In genomic region chr1:178637293-178637692, GRCm38 (mm10) we compare ENCODE assay signal across 28 mouse cellular contexts.
DNase-seq lines count a peak whose midpoint lies in the region; ATAC-seq and TF ChIP-seq lines count a peak whose summit lies in the region.
"Had no signal": no experiment of that assay in that cellular context is flagged by ENCODE, and none has a peak within 500 bp of the region (broad histone marks: within the 10 kb centered on the region; RNA-seq: fewer than 3 reads in every experiment).

No protein-coding gene starts in this region.

- no peak for TF ChIP-seq CTCF in MEL (IDR thresholded peaks at IDR 0.05 in 2 of 3, conservative IDR thresholded peaks at IDR 0.05 in 1 of 3; ENCODE audit: control insufficient read depth in 1 of 3, insufficient read depth in 1 of 3, low read depth in 2 of 3, low read length in 3 of 3, poor library complexity in 1 of 3, severe bottlenecking in 1 of 3)
- TF ChIP-seq CTCF in liver, embryonic 14.5 days (IDR thresholded peaks at IDR 0.05; ENCODE audit: low read depth) = no peak

- no peaks in the 10 kb centered on the region for H3K79me2 ChIP-seq in MEL (ENCODE audit: control insufficient read depth, insufficient read depth, low read length, poor library complexity)

- no peak overlapping the region for H3K9ac ChIP-seq in liver, embryonic 11.5 days (ENCODE audit: low read depth, low read length)
- no peak overlapping the region for H3K9ac ChIP-seq in MEL (ENCODE audit: control insufficient read depth, low read depth, low read length, poor library complexity, severe bottlenecking)
- no peak overlapping the region for H3K9ac ChIP-seq in liver, embryonic 14.5 days (replicated peaks)
- H3K9ac ChIP-seq in liver, embryonic 16.5 days (ENCODE audit: low read depth, low read length) = no peak overlapping the region
- H3K9ac ChIP-seq: embryonic facial prominence, embryonic 13.5 days; embryonic facial prominence, embryonic 15.5 days; forebrain, embryonic 12.5 days had no signal

- no peak for TF ChIP-seq POLR2A in MEL (IDR thresholded peaks at IDR 0.05; ENCODE audit: control insufficient read depth in 1 of 2, insufficient read depth in 1 of 2, low read depth in 1 of 2, low read length in 2 of 2, poor library complexity in 1 of 2)

- no peaks in the 10 kb centered on the region for H3K36me3 ChIP-seq in liver, embryonic 11.5 days (ENCODE audit: control insufficient read depth, insufficient read depth, low read length)
- H3K36me3 ChIP-seq in MEL (ENCODE audit: control insufficient read depth in 1 of 2, insufficient read depth in 2 of 2, low read length in 2 of 2) = peaks cover 0 to 5% of the 10 kb centered on the region in 2 experiments; a peak in 2 of 4 replicates
- no peaks in the 10 kb centered on the region for H3K36me3 ChIP-seq in liver, embryonic 14.5 days (replicated peaks; ENCODE audit: control insufficient read depth, insufficient read depth, low read depth)
- H3K36me3 ChIP-seq in liver, embryonic 16.5 days (ENCODE audit: control insufficient read depth, insufficient read depth) = no peaks in the 10 kb centered on the region
- H3K36me3 ChIP-seq: embryonic facial prominence, embryonic 13.5 days; embryonic facial prominence, embryonic 15.5 days; forebrain, embryonic 10.5 days; forebrain, embryonic 12.5 days; G1E had no signal

- no peak overlapping the region for H3K4me2 ChIP-seq in liver, embryonic 11.5 days
- H3K4me2 ChIP-seq in liver, embryonic 14.5 days (ENCODE audit: low read depth) = no peak overlapping the region
- no peak overlapping the region for H3K4me2 ChIP-seq in liver, embryonic 16.5 days (ENCODE audit: low read depth, low read length)
- H3K4me2 ChIP-seq: embryonic facial prominence, embryonic 13.5 days; embryonic facial prominence, embryonic 15.5 days; forebrain, embryonic 12.5 days had no signal

- peak; percentile 50 to 53; a peak in 2 of 4 replicates for TF ChIP-seq EP300 in MEL (IDR thresholded peaks at IDR 0.05; ENCODE audit: low read depth in 1 of 2, low read length in 2 of 2)
- 0 out of 2 replicates have a peak, but pooled peaks have one; percentile 24 for TF ChIP-seq EP300 in liver, embryonic 14.5 days (IDR thresholded peaks at IDR 0.05; ENCODE audit: low read depth)

- no peak overlapping the region for H3K4me3 ChIP-seq in liver, embryonic 11.5 days (ENCODE audit: low read depth, low read length)
- no peak overlapping the region for H3K4me3 ChIP-seq in MEL (ENCODE audit: control insufficient read depth in 1 of 2, insufficient read depth in 1 of 2, low read depth in 2 of 2, low read length in 2 of 2)
- H3K4me3 ChIP-seq in liver, embryonic 14.5 days (ENCODE audit: insufficient read depth in 1 of 2, low read depth in 2 of 2, low read length in 2 of 2) = no peak overlapping the region
- H3K4me3 ChIP-seq in liver, embryonic 16.5 days (ENCODE audit: low read depth, low read length) = no peak overlapping the region
- H3K4me3 ChIP-seq: embryonic facial prominence, embryonic 13.5 days; embryonic facial prominence, embryonic 15.5 days; erythroblast, embryonic 14.5 days; forebrain, embryonic 10.5 days; forebrain, embryonic 12.5 days had no signal

- H3K4me1 ChIP-seq in liver, embryonic 11.5 days (replicated peaks; ENCODE audit: control insufficient read depth, insufficient read depth, low read length) = peaks cover 20% of the 10 kb centered on the region
- H3K4me1 ChIP-seq in MEL (ENCODE audit: control insufficient read depth in 1 of 2, insufficient read depth in 2 of 2, low read length in 2 of 2) = peaks cover 8 to 13% of the 10 kb centered on the region in 2 experiments; a peak in 3 of 4 replicates
- H3K4me1 ChIP-seq in liver, embryonic 14.5 days (replicated peaks; ENCODE audit: control insufficient read depth in 2 of 2, insufficient read depth in 2 of 2, low read length in 1 of 2) = peaks cover 6 to 28% of the 10 kb centered on the region in 2 experiments
- no peaks in the 10 kb centered on the region; the same call in 1 of the 2 replicates for H3K4me1 ChIP-seq in liver, embryonic 16.5 days (ENCODE audit: control insufficient read depth, low read depth, low read length)

- no peak for DNase-seq in liver, embryonic 11.5 days (ENCODE audit: low spot score)
- DNase-seq in liver = no peak
- DNase-seq in MEL (ENCODE audit: low read depth, low spot score) = peak; percentile 19
- peak in 1 of 3 experiments; percentile 9 for DNase-seq in liver, embryonic 14.5 days (ENCODE audit: low read depth in 3 of 3, low spot score in 3 of 3)
- no peak for DNase-seq in adrenal gland, postnatal 25 days
- no peak for DNase-seq in layer of hippocampus, postnatal 14 days (ENCODE audit: low spot score in 2 of 2)
- DNase-seq: adrenal gland, adult 8-10 months; adrenal gland, postnatal 14 days; B cell, adult 2 months; cerebellum, adult 11 months; cerebellum, adult 18-20 months; cerebellum, adult 8-10 months; cerebellum, adult 9-11 months; cerebellum, postnatal 14 days; cerebellum, postnatal 36 days; embryo, embryonic 11 days had no signal

- 52% methylated on average over 7 of the region's 7 CpGs for WGBS in liver, embryonic 11.5 days
- WGBS in liver, embryonic 14.5 days (ENCODE audit: insufficient replicate concordance) = 25% methylated on average over 7 of the region's 7 CpGs
- 32% methylated on average over 7 of the region's 7 CpGs for WGBS in liver, embryonic 16.5 days (ENCODE audit: insufficient replicate concordance)

- no peaks in the 10 kb centered on the region for H3K9me3 ChIP-seq in liver, embryonic 11.5 days (ENCODE audit: control insufficient read depth, low read length)
- no peaks in the 10 kb centered on the region for H3K9me3 ChIP-seq in MEL (replicated peaks; ENCODE audit: insufficient read depth, low read length)
- no peaks in the 10 kb centered on the region for H3K9me3 ChIP-seq in liver, embryonic 14.5 days (ENCODE audit: control insufficient read depth, low read length)
- H3K9me3 ChIP-seq in liver, embryonic 16.5 days (replicated peaks; ENCODE audit: control insufficient read depth, low read length) = no peaks in the 10 kb centered on the region
- H3K9me3 ChIP-seq: embryonic facial prominence, embryonic 13.5 days; embryonic facial prominence, embryonic 15.5 days; forebrain, embryonic 10.5 days; forebrain, embryonic 12.5 days had no signal

- H3K27me3 ChIP-seq in liver, embryonic 11.5 days (replicated peaks; ENCODE audit: control insufficient read depth, insufficient read depth, low read length) = no peaks in the 10 kb centered on the region
- no peaks in the 10 kb centered on the region for H3K27me3 ChIP-seq in MEL (ENCODE audit: control insufficient read depth in 1 of 2, insufficient read depth in 2 of 2, low read length in 2 of 2)
- H3K27me3 ChIP-seq in liver, embryonic 14.5 days (ENCODE audit: control insufficient read depth, insufficient read depth, low read length) = no peaks in the 10 kb centered on the region
- H3K27me3 ChIP-seq in liver, embryonic 16.5 days (ENCODE audit: control insufficient read depth, insufficient read depth, low read depth, low read length) = no peaks in the 10 kb centered on the region
- H3K27me3 ChIP-seq: CH12.LX; embryonic facial prominence, embryonic 13.5 days; embryonic facial prominence, embryonic 15.5 days; forebrain, embryonic 12.5 days had no signal

- ATAC-seq in liver, embryonic 11.5 days (replicated peaks; ENCODE audit: low FRiP score) = peak; percentile 81
- ATAC-seq in liver, embryonic 14.5 days (ENCODE audit: insufficient read depth) = peak; percentile 64; the same call in 1 of the 2 replicates
- peak; percentile 69; the same call in 1 of the 2 replicates for ATAC-seq in liver, embryonic 16.5 days (ENCODE audit: low read depth)
- ATAC-seq: activated CD4-positive, CD25-positive, alpha-beta regulatory T cell, adult 4 months; CD4-positive, CD25-positive, alpha-beta regulatory T cell, adult 4 months; forebrain, embryonic 14.5 days; forebrain, embryonic 16.5 days had no signal

- H3K27ac ChIP-seq in liver, embryonic 11.5 days (ENCODE audit: low read depth, low read length) = no peak overlapping the region
- no peak overlapping the region for H3K27ac ChIP-seq in MEL (ENCODE audit: control insufficient read depth, low read depth, low read length)
- no peak overlapping the region for H3K27ac ChIP-seq in liver, embryonic 14.5 days
- no peak overlapping the region for H3K27ac ChIP-seq in liver, embryonic 16.5 days (ENCODE audit: low read length)
- H3K27ac ChIP-seq: embryonic facial prominence, embryonic 13.5 days; embryonic facial prominence, embryonic 15.5 days; forebrain, embryonic 10.5 days; forebrain, embryonic 12.5 days had no signal

- no peak for TF ChIP-seq RAD21 in MEL (IDR thresholded peaks at IDR 0.05; ENCODE audit: low read depth, low read length)

TF ChIP-seq in MEL, 35 proteins besides CTCF, POLR2A, EP300 and RAD21:
- peak; percentile 51; the same call in 1 of the 2 replicates for TF ChIP-seq TCF12 (IDR thresholded peaks at IDR 0.05; ENCODE audit: low read depth, low read length)
- no peak for TF ChIP-seq KAT2A (conservative IDR thresholded peaks at IDR 0.05; ENCODE audit: low read depth, low read length)
- TF ChIP-seq ETS1 (IDR thresholded peaks at IDR 0.05; ENCODE audit: low read depth, low read length) = peak; percentile 31; the same call in 1 of the 2 replicates
- TF ChIP-seq RCOR1 (IDR thresholded peaks at IDR 0.05; ENCODE audit: low read depth, low read length) = 0 out of 2 replicates have a peak, but pooled peaks have one; percentile 30
- TF ChIP-seq ELF1 (IDR thresholded peaks at IDR 0.05; ENCODE audit: low read depth, low read length) = no peak
- TF ChIP-seq GATA1 (IDR thresholded peaks at IDR 0.05; ENCODE audit: low read depth, low read length) = peak; percentile 80
- TF ChIP-seq GABPA (IDR thresholded peaks at IDR 0.05; ENCODE audit: low read depth, low read length) = no peak
- TF ChIP-seq MAFK (IDR thresholded peaks at IDR 0.05; ENCODE audit: borderline replicate concordance, low read depth, low read length) = no peak
